Mouse (Mus musculus) bone marrow macrophage, adult 2 months (primary cell): ENCODE measurements around the gene Grin2c. TPM values are rescaled to one million over a fixed set of nuclear protein-coding genes. Genes with fewer than 3 reads are reported as not detected.

Experiments
- H3K27ac ChIP-seq: 2 replicates; pipeline ENCODE4 v1.5.1; 2012; ENCODE audit warnings: low read depth, low read length; ENCODE audit not compliant: insufficient read depth
- H3K4me1 ChIP-seq: 2 replicates; pipeline ENCODE4 v1.6.1; 2012; ENCODE audit warnings: low read length; ENCODE audit not compliant: control insufficient read depth, insufficient read depth
- H3K4me3 ChIP-seq: 2 replicates; pipeline ENCODE4 v1.5.1; 2012; ENCODE audit warnings: mild to moderate bottlenecking, low read length, moderate library complexity; ENCODE audit not compliant: insufficient read depth
- CTCF ChIP-seq: IDR thresholded peaks from 2 replicates; pipeline ENCODE4 v1.5.1; 2012; ENCODE audit warnings: low read depth, mild to moderate bottlenecking, low read length, moderate library complexity
- POLR2A ChIP-seq: IDR thresholded peaks from 2 replicates; pipeline ENCODE4 v1.6.1; 2012; ENCODE audit warnings: mild to moderate bottlenecking, low read depth, low read length, borderline replicate concordance
- polyA plus RNA-seq: library from polyadenylated mRNA; stranded (reverse); fragments of >200 nt; gene quantifications from 2 replicates; pipeline ENCODE4 v1.2.4, GENCODE M21; 2012; ENCODE audit not compliant: missing spikeins, insufficient read depth, insufficient read length

Gene Grin2c
- polyA plus RNA-seq, 1 experiment, result not detected

GRCm38 (mm10) chr11:115233526-115234290 lies 33.3 kb downstream of the Grin2c start:
- no peak overlapping the region for H3K4me3 ChIP-seq
- no peak overlapping the region for H3K27ac ChIP-seq
- TF ChIP-seq CTCF, result no peak
- no peak for TF ChIP-seq POLR2A
- peaks cover 6% of the 10 kb centered on the region for H3K4me1 ChIP-seq

DNA sequence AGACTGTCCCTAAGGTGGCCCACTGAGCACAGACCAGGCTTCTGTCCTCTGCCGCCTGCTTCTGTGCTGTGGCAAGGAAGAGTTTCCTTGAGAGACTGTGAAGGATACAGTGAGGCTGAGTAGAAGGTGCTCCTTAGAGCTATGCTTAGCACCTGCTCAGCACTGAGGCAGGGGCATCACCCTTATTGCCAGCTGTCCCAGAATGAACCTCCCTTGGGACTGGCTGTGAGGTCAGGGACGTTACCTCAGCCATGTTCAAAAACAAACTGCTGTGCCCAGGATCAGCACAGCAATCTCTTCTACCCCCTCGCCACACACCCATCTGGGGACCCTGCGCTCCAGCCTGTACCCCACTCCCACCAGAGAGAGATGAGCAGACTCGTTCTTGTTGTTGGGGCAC lies 34.2 kb downstream of the Grin2c start:
- TF ChIP-seq POLR2A (no peak), CTCF (no peak)
- Histone ChIP-seq H3K27ac (no peak overlapping the region), H3K4me1 (peaks cover 6% of the 10 kb centered on the region), H3K4me3 (no peak overlapping the region)

GRCm38 (mm10) chr11:115231924-115232323 lies 35.1 kb downstream of the Grin2c start:
- H3K4me1 ChIP-seq, result peaks cover 6% of the 10 kb centered on the region
- H3K4me3 ChIP-seq, result no peak overlapping the region
- H3K27ac ChIP-seq, result no peak overlapping the region
- no peak for TF ChIP-seq POLR2A
- no peak for TF ChIP-seq CTCF

GRCm38 (mm10) chr11:115231168-115231915 lies 35.7 kb downstream of the Grin2c start:
- no peak for TF ChIP-seq CTCF
- TF ChIP-seq POLR2A, result no peak
- H3K27ac ChIP-seq, result no peak overlapping the region
- H3K4me3 ChIP-seq, result no peak overlapping the region
- H3K4me1 ChIP-seq, result peaks cover 6% of the 10 kb centered on the region

DNA sequence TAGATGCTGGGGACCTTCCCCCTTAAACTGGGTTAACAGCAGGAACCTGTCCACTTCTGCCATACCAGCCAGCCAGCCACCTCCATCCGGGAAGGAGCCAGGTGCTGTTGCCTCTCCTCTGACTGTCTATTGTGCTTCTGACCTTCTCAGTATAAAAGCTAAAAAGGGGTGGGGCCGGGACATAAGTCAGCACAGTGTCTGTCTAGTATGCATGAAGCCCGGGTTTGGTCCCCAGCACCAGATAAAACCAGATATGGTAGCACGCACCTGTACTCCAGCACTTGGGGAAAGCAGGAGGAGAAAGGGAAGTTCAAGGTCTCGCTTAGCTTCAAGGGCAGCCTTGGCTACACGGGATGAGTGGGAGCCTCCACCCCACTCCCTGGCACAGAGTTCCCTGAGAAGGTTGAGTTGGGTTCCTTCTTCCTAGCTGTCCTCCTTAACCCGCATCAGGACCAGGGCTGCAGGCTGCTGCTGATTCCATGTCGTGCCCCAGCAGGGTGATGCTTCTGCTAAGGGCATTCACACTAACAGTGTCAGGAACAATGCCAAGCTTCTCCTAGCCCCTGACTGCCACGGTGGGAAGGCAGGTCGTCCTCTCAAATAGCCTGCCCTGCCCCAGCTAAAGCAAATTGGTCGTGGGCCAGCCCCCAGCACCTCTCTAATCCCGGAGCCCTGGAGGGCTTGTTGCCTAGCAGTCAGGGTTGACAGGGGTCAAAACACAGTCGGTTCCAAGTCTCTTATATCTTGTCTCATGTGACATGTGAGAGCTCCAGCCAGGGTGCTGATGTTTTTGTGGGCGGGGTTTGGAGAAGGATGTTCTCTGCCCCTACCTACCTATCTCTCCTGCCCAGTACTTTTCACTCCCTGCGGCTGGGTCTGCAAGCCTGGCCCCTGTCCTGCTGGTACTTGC lies 37.8 kb downstream of the Grin2c start:
- H3K4me1 ChIP-seq, result peaks cover 6% of the 10 kb centered on the region
- H3K4me3 ChIP-seq, result no peak overlapping the region
- TF ChIP-seq CTCF, result no peak
- no peak for TF ChIP-seq POLR2A
- no peak overlapping the region for H3K27ac ChIP-seq

DNA sequence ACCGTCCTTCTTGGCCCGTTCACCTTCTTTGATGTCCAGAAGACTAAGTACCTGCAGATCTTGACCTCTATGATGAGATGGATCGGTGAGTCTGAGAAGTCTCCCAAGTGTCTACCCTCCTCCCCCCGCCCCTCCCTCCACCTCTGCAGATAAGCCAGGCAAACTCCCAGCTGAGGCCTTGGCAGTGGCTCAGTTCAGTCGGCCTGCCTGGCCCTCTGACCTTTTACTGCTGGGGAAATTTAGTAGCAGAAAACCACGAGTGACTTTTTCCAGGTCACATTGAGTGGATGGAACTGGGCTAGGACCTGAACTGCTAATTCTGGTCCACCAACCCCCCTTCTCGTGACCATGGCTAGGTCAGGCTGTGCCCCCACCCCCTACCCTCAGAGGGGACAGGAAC lies 38.6 kb downstream of the Grin2c start:
- TF ChIP-seq POLR2A (no peak), CTCF (no peak)
- Histone ChIP-seq H3K4me1 (peaks cover 6% of the 10 kb centered on the region), H3K27ac (no peak overlapping the region), H3K4me3 (no peak overlapping the region)

DNA sequence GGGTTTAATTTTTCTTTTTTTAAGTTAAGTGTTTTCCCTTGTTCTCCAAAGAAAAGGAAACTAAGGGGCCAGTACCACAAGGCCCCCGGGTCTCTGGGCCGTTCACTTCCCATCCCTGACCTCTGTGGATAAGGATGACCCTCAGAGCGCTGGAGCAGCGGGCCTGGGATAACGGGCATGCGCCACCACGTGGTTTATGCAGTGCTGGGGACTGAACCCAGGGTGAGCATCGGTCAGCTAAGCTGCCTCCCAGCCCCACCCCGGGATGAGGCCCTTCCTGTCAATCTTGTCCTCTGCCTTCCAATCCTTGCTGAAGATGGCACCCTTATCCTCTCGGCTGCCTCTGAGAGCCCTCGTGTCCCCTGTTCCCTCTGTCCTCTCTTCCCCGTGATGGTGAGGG lies 39.4 kb downstream of the Grin2c start:
- no peak overlapping the region for H3K27ac ChIP-seq
- H3K4me1 ChIP-seq, result peaks cover 6% of the 10 kb centered on the region
- TF ChIP-seq POLR2A (no peak), CTCF (no peak)
- H3K4me3 ChIP-seq, result no peak overlapping the region

GRCm38 (mm10) chr11:115226811-115227491 lies 40.1 kb downstream of the Grin2c start:
- H3K4me1 ChIP-seq, result peaks cover 6% of the 10 kb centered on the region
- H3K27ac ChIP-seq, result no peak overlapping the region
- TF ChIP-seq POLR2A (no peak), CTCF (no peak)

GRCm38 (mm10) chr11:115225301-115225700 lies 41.7 kb downstream of the Grin2c start:
- TF ChIP-seq CTCF, result no peak; the same call in 1 of the 2 replicates
- TF ChIP-seq POLR2A, result no peak
- H3K27ac ChIP-seq, result no peak overlapping the region
- H3K4me1 ChIP-seq, result no peaks in the 10 kb centered on the region
- no peak overlapping the region for H3K4me3 ChIP-seq

More at GRCm38 (mm10) chr11:115226811-115227491, 40.1 kb downstream of the Grin2c start:
- H3K4me3 ChIP-seq, result no peak overlapping the region
